Mouse (Mus musculus): Measurements from ENCODE around the gene Olfr74. TPM values are rescaled to one million over a fixed set of nuclear protein-coding genes. Genes with fewer than 3 reads are reported as not detected.
"Not testable (repeated sequence)": the region's sequence is repeated elsewhere in the genome, so short reads cannot be mapped to it uniquely, and the experiment has no call there.

Gene Olfr74
- polyA plus RNA-seq (2015; fragmentation: Nextera tagmentation; extraction: Ambion mirVana), result not detected in 2 replicates

- H3K4me1 ChIP-seq, result no peaks in the 10 kb centered on the region
- no peaks in the 10 kb centered on the region for H3K9me3 ChIP-seq (replicated peaks)
- WGBS, result 73% methylated on average over 3 of the region's 3 CpGs
- no peak within 1 kb of the TSS for H3K27ac ChIP-seq (replicated peaks)
- H3K36me3 ChIP-seq, result no peaks in the 10 kb centered on the region
- H3K9ac ChIP-seq, result no peak within 1 kb of the TSS
- no peak within 1 kb of the TSS for H3K4me3 ChIP-seq (replicated peaks)
- no peaks in the 10 kb centered on the region for H3K27me3 ChIP-seq
- no peak for ATAC-seq (ENCODE audit: insufficient number of reproducible peaks, low FRiP score, low TSS enrichment, low read depth)
- H3K4me2 ChIP-seq (replicated peaks), result no peak within 1 kb of the TSS
These were observed at the start of gene Olfr74 for GRCm38 (mm10) chr2:87974563-87974962. Gene Olfr74, minus strand, starts transcription at chr2:87974663.

GRCm38 (mm10) chr2:88022474-88022873 is 48.0 kb upstream of the Olfr74 start, which contains the start of gene Olfr1161:
Gene Olfr1161, plus strand, starts transcription at chr2:88022774.
- not testable (repeated sequence) for H3K27ac ChIP-seq (replicated peaks); H3K9ac ChIP-seq; H3K4me2 ChIP-seq (replicated peaks); H3K9me3 ChIP-seq (replicated peaks); H3K27me3 ChIP-seq; H3K4me1 ChIP-seq; H3K4me3 ChIP-seq (replicated peaks); ATAC-seq (ENCODE audit: insufficient number of reproducible peaks, low FRiP score, low TSS enrichment, low read depth); H3K36me3 ChIP-seq
- WGBS, result 80% methylated on average over 1 of the region's 1 CpGs

GRCm38 (mm10) chr2:88007515-88008318 is 33.3 kb upstream of the Olfr74 start, which contains the start of gene Olfr1160:
Gene Olfr1160, minus strand, starts transcription at chr2:88008268.
- H3K9ac ChIP-seq, result no peak within 1 kb of the TSS
- no peak within 1 kb of the TSS for H3K4me2 ChIP-seq (replicated peaks)
- no peaks in the 10 kb centered on the region for H3K27me3 ChIP-seq
- no peaks in the 10 kb centered on the region for H3K9me3 ChIP-seq (replicated peaks)
- no peak for ATAC-seq (ENCODE audit: insufficient number of reproducible peaks, low FRiP score, low TSS enrichment, low read depth)
- H3K27ac ChIP-seq (replicated peaks), result no peak within 1 kb of the TSS
- H3K4me1 ChIP-seq, result no peaks in the 10 kb centered on the region
- no peak within 1 kb of the TSS for H3K4me3 ChIP-seq (replicated peaks)
- H3K36me3 ChIP-seq, result no peaks in the 10 kb centered on the region

GRCm38 (mm10) chr2:87989813-87990212 is 15.3 kb upstream of the Olfr74 start, which contains the start of gene Olfr1158:
Gene Olfr1158, plus strand, starts transcription at chr2:87990113.
- ATAC-seq (ENCODE audit: insufficient number of reproducible peaks, low FRiP score, low TSS enrichment, low read depth), result no peak
- H3K27ac ChIP-seq (replicated peaks), result no peak within 1 kb of the TSS

GRCm38 (mm10) chr2:87968199-87968598 is 6.3 kb downstream of the Olfr74 start, which contains the start of gene Olfr1157:
Gene Olfr1157, minus strand, starts transcription at chr2:87968299.
- H3K9me3 ChIP-seq (replicated peaks), result no peaks in the 10 kb centered on the region
- H3K4me2 ChIP-seq (replicated peaks), result no peak within 1 kb of the TSS
- 94% methylated on average over 4 of the region's 4 CpGs for WGBS
- H3K4me1 ChIP-seq, result no peaks in the 10 kb centered on the region
- no peak within 1 kb of the TSS for H3K4me3 ChIP-seq (replicated peaks)
- ATAC-seq (ENCODE audit: insufficient number of reproducible peaks, low FRiP score, low TSS enrichment, low read depth), result no peak
- no peaks in the 10 kb centered on the region for H3K36me3 ChIP-seq
- no peak within 1 kb of the TSS for H3K27ac ChIP-seq (replicated peaks)
- no peaks in the 10 kb centered on the region for H3K27me3 ChIP-seq
- no peak within 1 kb of the TSS for H3K9ac ChIP-seq

More at GRCm38 (mm10) chr2:87989813-87990212, 15.3 kb upstream of the Olfr74 start, which contains the start of gene Olfr1158:
- H3K9ac ChIP-seq, result no peak within 1 kb of the TSS
- H3K4me1 ChIP-seq, result no peaks in the 10 kb centered on the region
- no peaks in the 10 kb centered on the region for H3K27me3 ChIP-seq
- H3K36me3 ChIP-seq, result no peaks in the 10 kb centered on the region
- no peak within 1 kb of the TSS for H3K4me3 ChIP-seq (replicated peaks)
- no peaks in the 10 kb centered on the region for H3K9me3 ChIP-seq (replicated peaks)
- no peak within 1 kb of the TSS for H3K4me2 ChIP-seq (replicated peaks)

GRCm38 (mm10) chr2:87953000-87953399 is 21.5 kb downstream of the Olfr74 start, which contains the start of gene Olfr1156:
Gene Olfr1156, minus strand, starts transcription at chr2:87953100.
- Histone ChIP-seq H3K9me3 (replicated peaks) (no peaks in the 10 kb centered on the region), H3K27me3 (no peaks in the 10 kb centered on the region), H3K27ac (replicated peaks) (no peak within 1 kb of the TSS), H3K4me3 (replicated peaks) (no peak within 1 kb of the TSS), H3K4me1 (no peaks in the 10 kb centered on the region), H3K36me3 (no peaks in the 10 kb centered on the region), H3K9ac (no peak within 1 kb of the TSS), H3K4me2 (replicated peaks) (no peak within 1 kb of the TSS)
- no peak for ATAC-seq (ENCODE audit: insufficient number of reproducible peaks, low FRiP score, low TSS enrichment, low read depth)

GRCm38 (mm10) chr2:87945037-87945436 is 29.4 kb downstream of the Olfr74 start, which contains the start of gene Olfr1155:
Gene Olfr1155, minus strand, starts transcription at chr2:87945137.
- Histone ChIP-seq H3K27me3 (no peaks in the 10 kb centered on the region), H3K4me2 (replicated peaks) (no peak within 1 kb of the TSS), H3K4me1 (no peaks in the 10 kb centered on the region), H3K9me3 (replicated peaks) (no peaks in the 10 kb centered on the region), H3K27ac (replicated peaks) (no peak within 1 kb of the TSS), H3K4me3 (replicated peaks) (no peak within 1 kb of the TSS), H3K36me3 (no peaks in the 10 kb centered on the region), H3K9ac (no peak within 1 kb of the TSS)
- ATAC-seq (ENCODE audit: insufficient number of reproducible peaks, low FRiP score, low TSS enrichment, low read depth), result no peak
- WGBS, result 91% methylated on average over 1 of the region's 1 CpGs

Other genes starting within 250 kb of the Olfr74 start
- not detected in 2 replicates for gene Olfr1138, start 234.7 kb downstream of the Olfr74 start, polyA plus RNA-seq (2015; fragmentation: Nextera tagmentation; extraction: Ambion mirVana)
- 0.39 TPM in 1 of 2 replicates, not detected in the other for gene Olfr1140, start 230.9 kb downstream of the Olfr74 start, polyA plus RNA-seq (2015; fragmentation: Nextera tagmentation; extraction: Ambion mirVana)
- gene Olfr1141, start 220.7 kb downstream of the Olfr74 start, polyA plus RNA-seq (2015; fragmentation: Nextera tagmentation; extraction: Ambion mirVana), result not detected in 2 replicates
- gene Olfr152, start 195.2 kb downstream of the Olfr74 start, polyA plus RNA-seq (2015; fragmentation: Nextera tagmentation; extraction: Ambion mirVana), result 0.17 TPM in 1 of 2 replicates, not detected in the other
- gene Olfr1143, start 174.1 kb downstream of the Olfr74 start, polyA plus RNA-seq (2015; fragmentation: Nextera tagmentation; extraction: Ambion mirVana), result 0.27 TPM in 1 of 2 replicates, not detected in the other
- gene Olfr1145, start 164.8 kb downstream of the Olfr74 start, polyA plus RNA-seq (2015; fragmentation: Nextera tagmentation; extraction: Ambion mirVana), result not detected in 2 replicates
- gene Olfr1148, start 144.1 kb downstream of the Olfr74 start, polyA plus RNA-seq (2015; fragmentation: Nextera tagmentation; extraction: Ambion mirVana), result not detected in 2 replicates
- 0.04 TPM in 1 of 2 replicates, not detected in the other for gene Olfr1150-ps1, start 130.7 kb downstream of the Olfr74 start, polyA plus RNA-seq (2015; fragmentation: Nextera tagmentation; extraction: Ambion mirVana)
- gene Olfr1151, start 118.8 kb downstream of the Olfr74 start, polyA plus RNA-seq (2015; fragmentation: Nextera tagmentation; extraction: Ambion mirVana), result not detected in 2 replicates
- gene Olfr1152, start 108.2 kb downstream of the Olfr74 start, polyA plus RNA-seq (2015; fragmentation: Nextera tagmentation; extraction: Ambion mirVana), result 0.05 TPM in 1 of 2 replicates, not detected in the other
- not detected in 2 replicates for gene Olfr1153, start 79.7 kb downstream of the Olfr74 start, polyA plus RNA-seq (2015; fragmentation: Nextera tagmentation; extraction: Ambion mirVana)
- not detected in 2 replicates for gene Olfr1154, start 69.5 kb downstream of the Olfr74 start, polyA plus RNA-seq (2015; fragmentation: Nextera tagmentation; extraction: Ambion mirVana)
- gene Olfr1155, start 29.5 kb downstream of the Olfr74 start, polyA plus RNA-seq (2015; fragmentation: Nextera tagmentation; extraction: Ambion mirVana), result 0.17 TPM in 1 of 2 replicates, not detected in the other
- gene Olfr1156, start 21.6 kb downstream of the Olfr74 start, polyA plus RNA-seq (2015; fragmentation: Nextera tagmentation; extraction: Ambion mirVana), result 0.07 TPM in 1 of 2 replicates, not detected in the other
- gene Olfr1157, start 6.4 kb downstream of the Olfr74 start, polyA plus RNA-seq (2015; fragmentation: Nextera tagmentation; extraction: Ambion mirVana), result 0.03 TPM in 1 of 2 replicates, not detected in the other
- not detected in 2 replicates for gene Olfr1158, start 15.4 kb upstream of the Olfr74 start, polyA plus RNA-seq (2015; fragmentation: Nextera tagmentation; extraction: Ambion mirVana)
- gene Olfr1160, start 33.6 kb upstream of the Olfr74 start, polyA plus RNA-seq (2015; fragmentation: Nextera tagmentation; extraction: Ambion mirVana), result 0.17 TPM in 1 of 2 replicates, not detected in the other
- not detected in 2 replicates for gene Olfr1161, start 48.1 kb upstream of the Olfr74 start, polyA plus RNA-seq (2015; fragmentation: Nextera tagmentation; extraction: Ambion mirVana)
- 0.11 and 0.18 TPM in 2 replicates for gene Olfr73, start 63.0 kb upstream of the Olfr74 start, polyA plus RNA-seq (2015; fragmentation: Nextera tagmentation; extraction: Ambion mirVana)
- 0.12 TPM in 1 of 2 replicates, not detected in the other for gene Olfr1162, start 76.5 kb upstream of the Olfr74 start, polyA plus RNA-seq (2015; fragmentation: Nextera tagmentation; extraction: Ambion mirVana)
- gene Olfr1163, start 97.2 kb upstream of the Olfr74 start, polyA plus RNA-seq (2015; fragmentation: Nextera tagmentation; extraction: Ambion mirVana), result not detected in 2 replicates
- not detected in 2 replicates for gene Olfr1164, start 119.3 kb upstream of the Olfr74 start, polyA plus RNA-seq (2015; fragmentation: Nextera tagmentation; extraction: Ambion mirVana)
- gene Olfr1166, start 153.6 kb upstream of the Olfr74 start, polyA plus RNA-seq (2015; fragmentation: Nextera tagmentation; extraction: Ambion mirVana), result not detected in 2 replicates
- not detected in 2 replicates for gene Olfr1167, start 180.5 kb upstream of the Olfr74 start, polyA plus RNA-seq (2015; fragmentation: Nextera tagmentation; extraction: Ambion mirVana)
- not detected in 2 replicates for gene Olfr1168, start 207.2 kb upstream of the Olfr74 start, polyA plus RNA-seq (2015; fragmentation: Nextera tagmentation; extraction: Ambion mirVana)